ENCODE assay signal across 9 mouse cellular contexts in genomic region chr6:55379641-55380335, GRCm38 (mm10). TPM values are rescaled to one million over a fixed set of nuclear protein-coding genes. Genes with fewer than 3 reads are reported as not detected.
DNase-seq lines count a peak whose midpoint lies in the region; ATAC-seq and TF ChIP-seq lines count a peak whose summit lies in the region.
"Had no signal": no experiment of that assay in that cellular context is flagged by ENCODE, and none has a peak within 500 bp of the region (broad histone marks: within the 10 kb centered on the region; RNA-seq: fewer than 3 reads in every experiment).

No protein-coding gene starts in this region.

- peak; percentile 57 for ATAC-seq in midbrain, embryonic 16.5 days
- ATAC-seq in activated CD4-positive, CD25-positive, alpha-beta regulatory T cell, adult 4 months = no peak

- intact Hi-C loops in left cerebral cortex, postnatal 4 days (cut with DNase I) = loop anchor here (5.0 kb wide), 2 partner anchors 128 to 147 kb away; no protein-coding TSS in a partner anchor

- no peaks in the 10 kb centered on the region for H3K27me3 ChIP-seq in E14TG2a.4 (ENCODE audit: insufficient read depth, low read length)
- H3K27me3 ChIP-seq in midbrain, embryonic 16.5 days (ENCODE audit: control insufficient read depth, insufficient read depth, low read depth, low read length) = no peaks in the 10 kb centered on the region

- H3K4me3 ChIP-seq in E14TG2a.4 (replicated peaks; ENCODE audit: low read length) = no peak overlapping the region
- no peak overlapping the region for H3K4me3 ChIP-seq in midbrain, embryonic 16.5 days (ENCODE audit: low read depth, low read length)

- H3K27ac ChIP-seq in midbrain, embryonic 16.5 days (ENCODE audit: low read length) = no peak overlapping the region

- peaks cover 5% of the 10 kb centered on the region; the same call in 1 of the 2 replicates for H3K4me1 ChIP-seq in E14TG2a.4 (replicated peaks; ENCODE audit: low read depth, low read length)
- no peaks in the 10 kb centered on the region for H3K4me1 ChIP-seq in midbrain, embryonic 16.5 days (ENCODE audit: control insufficient read depth, insufficient read depth, low read length)

- peak; percentile 79 for TF ChIP-seq CTCF in E14TG2a.4 (conservative IDR thresholded peaks at IDR 0.05; ENCODE audit: low read length)

- WGBS in midbrain, embryonic 16.5 days = 43% methylated on average over 3 of the region's 3 CpGs

- no peak overlapping the region for H3K4me2 ChIP-seq in midbrain, embryonic 16.5 days (ENCODE audit: low read length)

- no peak overlapping the region for H3K9ac ChIP-seq in midbrain, embryonic 16.5 days (ENCODE audit: low read depth, low read length)

- H3K36me3 ChIP-seq in E14TG2a.4 (ENCODE audit: insufficient read depth, low read length) = no peaks in the 10 kb centered on the region
- H3K36me3 ChIP-seq in midbrain, embryonic 16.5 days (ENCODE audit: control insufficient read depth, insufficient read depth, low read length) = no peaks in the 10 kb centered on the region

- peak; percentile 35 for DNase-seq in gastrocnemius, adult 18-20 months (ENCODE audit: low spot score)
- DNase-seq in gastrocnemius, postnatal 10 days = no peak
- DNase-seq in c-Kit-positive CD71-positive TER-119-positive erythroid progenitor cells, embryonic 14.5 days (ENCODE audit: low spot score) = peak; percentile 70
- peak; percentile 63 for DNase-seq in heart, postnatal 4 days
- DNase-seq in left cerebral cortex, postnatal 4 days = peak; percentile 68

- peaks cover 20% of the 10 kb centered on the region for H3K9me3 ChIP-seq in E14TG2a.4 (ENCODE audit: low read length)
- H3K9me3 ChIP-seq in midbrain, embryonic 16.5 days (replicated peaks; ENCODE audit: control insufficient read depth, low read length, poor library complexity, severe bottlenecking) = no peaks in the 10 kb centered on the region

RNA-seq across cellular contexts. Expression of gene Ghrhr, which starts 3.7 kb away (rescaled TPM):
- not detected for total RNA-seq in gastrocnemius, adult 18-20 months (2021)
- not detected for total RNA-seq in gastrocnemius, postnatal 10 days (2021)
- not detected for total RNA-seq in heart, postnatal 4 days (2021)
- not detected for total RNA-seq in left cerebral cortex, postnatal 4 days (2021)
- not detected in 2 replicates for polyA plus RNA-seq in midbrain, embryonic 16.5 days (2015; fragmentation: Nextera tagmentation; extraction: Ambion mirVana)
- not detected for polyA plus RNA-seq in activated CD4-positive, CD25-positive, alpha-beta regulatory T cell, adult 4 months (2017; shearing (Covaris generic))
- polyA plus RNA-seq: stomach, embryonic 14.5 days had no signal

RNA-seq across cellular contexts. Expression of gene Aqp1, which starts 43.6 kb away (rescaled TPM):
- total RNA-seq in gastrocnemius, adult 18-20 months (2021) = 100 to 1,000 TPM; 212 to 215 TPM
- total RNA-seq in gastrocnemius, postnatal 10 days (2021) = 100 to 1,000 TPM; 127 to 167 TPM
- total RNA-seq in heart, postnatal 4 days (2021) = 10 to 100 TPM; 87.4 to 98.8 TPM
- 1 to 10 TPM; 2.0 to 2.2 TPM for total RNA-seq in left cerebral cortex, postnatal 4 days (2021)
- polyA plus RNA-seq in midbrain, embryonic 16.5 days (2015; fragmentation: Nextera tagmentation; extraction: Ambion mirVana) = 4.8 and 5.4 TPM in 2 replicates
- under 1 TPM in 1 of 2 experiments, not detected in 1; 0.18 TPM for polyA plus RNA-seq in activated CD4-positive, CD25-positive, alpha-beta regulatory T cell, adult 4 months (2017; shearing (Covaris generic))

Comparison
In these comparisons a context has a peak if more than half of its experiments do, and no peak if none do; other contexts are left out.
1. RNA of gene Aqp1, which starts 43.6 kb away (total RNA-seq): 212 to 215 TPM in gastrocnemius, adult 18-20 months, 127 to 167 TPM in gastrocnemius, postnatal 10 days and 87.4 to 98.8 TPM in heart, postnatal 4 days; 2.0 to 2.2 TPM in left cerebral cortex, postnatal 4 days; every median in the first group is over 10 times any median in the second.